Mouse (Mus musculus) fibroblast of lung, adult 2 months (primary cell): ENCODE measurements around the gene Loxl3.
A peak's percentile ranks its signal among the peaks of the same experiment; 100 is the strongest.

ENCODE experiments used
- DNase-seq: peaks from one replicate; pipeline ENCODE4 v3.0.0-alpha.2; 2011; ENCODE audit warnings: low read depth

Gene Loxl3

GRCm38 (mm10) chr6:83087205-83087925 is 53.4 kb downstream of the Loxl3 start:
- no peak for DNase-seq

GRCm38 (mm10) chr6:83087926-83088260 is 53.9 kb downstream of the Loxl3 start:
- DNase-seq, result no peak

GRCm38 (mm10) chr6:83092416-83093127 is 58.6 kb downstream of the Loxl3 start:
- DNase-seq, result no peak

- DNase-seq, result no peak
These were observed 62.0 kb downstream of the Loxl3 start for GRCm38 (mm10) chr6:83095968-83096367.

GRCm38 (mm10) chr6:83098411-83098810 is 64.4 kb downstream of the Loxl3 start:
- DNase-seq, result no peak

GRCm38 (mm10) chr6:83101316-83101687 is 67.3 kb downstream of the Loxl3 start, which contains the start of the genes Ccdc142 and Gm42688:
Ccdc142 (plus strand) TSS chr6:83101601.
Gm42688 (plus strand) TSS chr6:83101617.
- peak; percentile 76 for DNase-seq

- no peak for DNase-seq
These were observed 67.9 kb downstream of the Loxl3 start for GRCm38 (mm10) chr6:83101688-83102556.
